Mouse (Mus musculus) megakaryocyte progenitor cell, adult 5-6 weeks (primary cell): ENCODE measurements at regions not wholly inside any gene's neighbourhood (a gene's known extent, or its start where the extent isn't known, plus 50 kb on each side); places are given as distances from the start of the nearest gene placed in this dataset.
A peak's percentile ranks its signal among the peaks of the same experiment; 100 is the strongest.

Source experiments
- ATAC-seq: replicated peaks from 2 replicates; pipeline ENCODE4 v1.8.0; 2016; ENCODE audit warnings: mild to moderate bottlenecking, moderate TSS enrichment, inconsistent platforms; ENCODE audit not compliant: poor library complexity

GRCm38 (mm10) chr2:173334856-173335595, 58.7 kb upstream of the Pmepa1 start:
- ATAC-seq = no peak

GRCm38 (mm10) chr2:173335859-173336258, 59.5 kb upstream of the Pmepa1 start:
- peak; percentile 45 for ATAC-seq

GRCm38 (mm10) chr2:173337666-173338065, 61.3 kb upstream of the Pmepa1 start:
- ATAC-seq = peak; percentile 95

GRCm38 (mm10) chr2:173338671-173339070, 62.3 kb upstream of the Pmepa1 start:
- ATAC-seq = no peak

GRCm38 (mm10) chr2:173339211-173339610, 62.9 kb upstream of the Pmepa1 start:
- ATAC-seq = no peak

GRCm38 (mm10) chr2:173340044-173340601, 63.8 kb upstream of the Pmepa1 start:
- no peak for ATAC-seq

- ATAC-seq = no peak
Measured at GRCm38 (mm10) chr2:173342605-173343260, 66.4 kb upstream of the Pmepa1 start.

- no peak for ATAC-seq
Measured at GRCm38 (mm10) chr2:173343665-173344064, 67.3 kb upstream of the Pmepa1 start.

GRCm38 (mm10) chr2:173344221-173344620, 67.9 kb upstream of the Pmepa1 start:
- no peak for ATAC-seq

GRCm38 (mm10) chr2:173347341-173347740, 71.0 kb upstream of the Pmepa1 start:
- no peak for ATAC-seq

GRCm38 (mm10) chr2:173348757-173349156, 72.4 kb upstream of the Pmepa1 start:
- no peak for ATAC-seq

GRCm38 (mm10) chr2:173349510-173349909, 73.2 kb upstream of the Pmepa1 start:
- ATAC-seq = peak; percentile 85

GRCm38 (mm10) chr2:173349910-173350309, 73.6 kb upstream of the Pmepa1 start:
- ATAC-seq = 0 out of 2 replicates have a peak, but pooled peaks have one; percentile 6

- ATAC-seq = no peak
Measured at GRCm38 (mm10) chr2:173350405-173350804, 74.1 kb upstream of the Pmepa1 start.

GRCm38 (mm10) chr2:173350831-173351230, 74.5 kb upstream of the Pmepa1 start:
- ATAC-seq = 0 out of 2 replicates have a peak, but pooled peaks have one; percentile 18

GRCm38 (mm10) chr2:173351831-173352755, 75.8 kb upstream of the Pmepa1 start:
- ATAC-seq = 0 out of 2 replicates have a peak, but pooled peaks have one; percentile 18

- no peak for ATAC-seq
Measured at GRCm38 (mm10) chr2:173352756-173353139, 76.4 kb upstream of the Pmepa1 start.

- no peak for ATAC-seq
Measured at GRCm38 (mm10) chr2:173353435-173354241, 77.3 kb upstream of the Pmepa1 start.

- ATAC-seq = no peak
Measured at GRCm38 (mm10) chr2:173356786-173357185, 80.5 kb upstream of the Pmepa1 start.
